In the genomic region with DNA sequence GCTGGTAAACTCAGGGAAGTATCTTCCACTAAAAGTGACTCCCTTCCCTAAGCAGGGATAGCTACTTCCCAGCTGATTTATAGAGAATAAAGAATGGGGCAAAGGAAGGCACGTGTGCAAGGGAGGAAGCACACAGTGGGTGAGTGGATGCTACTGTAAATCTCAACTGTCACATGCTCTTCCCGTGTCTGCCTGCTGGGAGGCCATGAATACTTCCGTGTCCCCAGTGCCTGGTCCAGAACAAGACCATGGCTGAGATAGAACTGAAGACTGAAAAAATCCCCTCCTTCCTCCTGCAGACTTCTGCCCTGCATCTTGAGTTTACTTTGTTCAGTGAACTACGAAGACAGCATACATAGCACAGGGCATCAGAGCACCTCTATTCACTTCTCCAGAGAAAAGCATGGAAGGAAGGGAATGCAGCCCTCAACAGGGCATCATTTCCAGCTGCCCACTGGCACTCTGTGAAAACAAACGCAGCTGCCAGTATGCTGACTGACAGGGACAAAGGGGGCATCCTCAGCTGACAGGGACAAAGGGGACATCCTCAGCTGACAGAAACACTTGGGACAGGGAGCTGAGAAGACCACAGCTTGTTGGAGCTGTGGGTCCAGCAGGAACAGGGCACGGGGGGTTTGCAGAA, we compare ENCODE assay signal across 13 mouse cellular contexts.
DNase-seq lines count a peak whose midpoint lies in the region; ATAC-seq and TF ChIP-seq lines count a peak whose summit lies in the region.
"Had no signal": no experiment of that assay in that cellular context is flagged by ENCODE, and none has a peak within 500 bp of the region (broad histone marks: within the 10 kb centered on the region; RNA-seq: fewer than 3 reads in every experiment).

No protein-coding gene starts in this region.

- H3K4me1 ChIP-seq in kidney, adult 2 months (ENCODE audit: control insufficient read depth, insufficient read depth, low read length): peaks cover 4% of the 10 kb centered on the region; the same call in 1 of the 2 replicates
- peaks cover 76% of the 10 kb centered on the region for H3K4me1 ChIP-seq in neural tube, embryonic 12.5 days
- H3K4me1 ChIP-seq in kidney, embryonic 15.5 days: peaks cover 17% of the 10 kb centered on the region
- peaks cover 31% of the 10 kb centered on the region for H3K4me1 ChIP-seq in neural tube, embryonic 14.5 days (ENCODE audit: control insufficient read depth, insufficient read depth, low read length)
- H3K4me1 ChIP-seq: liver, embryonic 12.5 days had no signal

- H3K9me3 ChIP-seq in neural tube, embryonic 12.5 days: no peaks in the 10 kb centered on the region
- H3K9me3 ChIP-seq in kidney, embryonic 15.5 days (replicated peaks): no peaks in the 10 kb centered on the region
- no peaks in the 10 kb centered on the region for H3K9me3 ChIP-seq in neural tube, embryonic 14.5 days (ENCODE audit: control insufficient read depth, low read length)
- H3K9me3 ChIP-seq: heart, embryonic 13.5 days; liver, embryonic 12.5 days had no signal

- H3K4me3 ChIP-seq in kidney, adult 2 months (ENCODE audit: insufficient read depth, low read depth, low read length): no peak overlapping the region
- H3K4me3 ChIP-seq in neural tube, embryonic 12.5 days: no peak overlapping the region
- no peak overlapping the region for H3K4me3 ChIP-seq in kidney, embryonic 15.5 days (replicated peaks)
- no peak overlapping the region for H3K4me3 ChIP-seq in neural tube, embryonic 14.5 days (ENCODE audit: low read depth, low read length)
- H3K4me3 ChIP-seq: gastrocnemius, adult 2 months; heart, embryonic 13.5 days; left cerebral cortex, adult 2 months; liver, embryonic 12.5 days had no signal

- no peaks in the 10 kb centered on the region for H3K36me3 ChIP-seq in kidney, adult 2 months (ENCODE audit: control insufficient read depth, insufficient read depth, low read length)
- H3K36me3 ChIP-seq in neural tube, embryonic 12.5 days: no peaks in the 10 kb centered on the region
- no peaks in the 10 kb centered on the region for H3K36me3 ChIP-seq in kidney, embryonic 15.5 days
- H3K36me3 ChIP-seq in neural tube, embryonic 14.5 days (ENCODE audit: control insufficient read depth, insufficient read depth, low read length): no peaks in the 10 kb centered on the region
- H3K36me3 ChIP-seq: heart, embryonic 13.5 days; liver, embryonic 12.5 days had no signal

- H3K4me2 ChIP-seq in neural tube, embryonic 12.5 days (replicated peaks): peak overlapping the region; percentile 12; the same call in 1 of the 2 replicates
- no peak overlapping the region for H3K4me2 ChIP-seq in kidney, embryonic 15.5 days
- no peak overlapping the region for H3K4me2 ChIP-seq in neural tube, embryonic 14.5 days (ENCODE audit: low read depth, low read length)
- H3K4me2 ChIP-seq: heart, embryonic 13.5 days; liver, embryonic 12.5 days had no signal

- no peak overlapping the region for H3K9ac ChIP-seq in neural tube, embryonic 12.5 days
- no peak overlapping the region for H3K9ac ChIP-seq in kidney, embryonic 15.5 days
- no peak overlapping the region for H3K9ac ChIP-seq in neural tube, embryonic 14.5 days (replicated peaks; ENCODE audit: low read depth, low read length)
- H3K9ac ChIP-seq: heart, embryonic 13.5 days; liver, embryonic 12.5 days had no signal

- TF ChIP-seq POLR2A in kidney, adult 2 months (IDR thresholded peaks at IDR 0.05; ENCODE audit: low read depth, low read length): no peak

- no peak overlapping the region for H3K27ac ChIP-seq in kidney, adult 2 months (ENCODE audit: insufficient read depth, low read depth, low read length)
- H3K27ac ChIP-seq in neural tube, embryonic 12.5 days: no peak overlapping the region
- H3K27ac ChIP-seq in kidney, embryonic 15.5 days: peak overlapping the region; percentile 59; the same call in 1 of the 2 replicates
- H3K27ac ChIP-seq in neural tube, embryonic 14.5 days (ENCODE audit: low read depth, low read length): no peak overlapping the region
- H3K27ac ChIP-seq: gastrocnemius, adult 2 months; heart, embryonic 13.5 days; left cerebral cortex, adult 2 months; liver, embryonic 12.5 days had no signal

- WGBS in kidney, adult 2 months: 34% methylated on average over 6 of the region's 6 CpGs
- 33% methylated on average over 6 of the region's 6 CpGs for WGBS in neural tube, embryonic 12.5 days
- WGBS in kidney, embryonic 15.5 days: 34% methylated on average over 6 of the region's 6 CpGs
- 32% methylated on average over 6 of the region's 6 CpGs for WGBS in neural tube, embryonic 14.5 days

- no peaks in the 10 kb centered on the region for H3K27me3 ChIP-seq in kidney, adult 2 months (replicated peaks; ENCODE audit: control insufficient read depth, insufficient read depth, low read length)
- no peaks in the 10 kb centered on the region for H3K27me3 ChIP-seq in neural tube, embryonic 12.5 days (replicated peaks)
- H3K27me3 ChIP-seq in kidney, embryonic 15.5 days: 0 out of 2 replicates have a peak, but pooled peaks cover 2% of the 10 kb centered on the region
- H3K27me3 ChIP-seq in neural tube, embryonic 14.5 days (ENCODE audit: control insufficient read depth, insufficient read depth, low read length): no peaks in the 10 kb centered on the region
- H3K27me3 ChIP-seq: heart, embryonic 13.5 days had no signal

- no peak for TF ChIP-seq CTCF in kidney, adult 2 months (conservative IDR thresholded peaks at IDR 0.05; ENCODE audit: insufficient read depth, insufficient read length, low read depth, low read length)

- peak; percentile 17 for DNase-seq in kidney, adult 2 months
- no peak for DNase-seq in kidney, adult 18-20 months
- no peak for DNase-seq in neural tube, embryonic 10.5 days (ENCODE audit: extremely low spot score, low spot score)
- no peak for DNase-seq in c-Kit-positive CD71-positive TER-119-positive erythroid progenitor cells, embryonic 14.5 days (ENCODE audit: low spot score)
- DNase-seq: cerebellum, adult 9-10 months; gastrocnemius, adult 2 months had no signal

- ATAC-seq in neural tube, embryonic 12.5 days (ENCODE audit: low FRiP score, low read depth): peak; percentile 54; the same call in 1 of the 2 replicates
- peak; percentile 63 for ATAC-seq in kidney, embryonic 15.5 days (replicated peaks; ENCODE audit: low FRiP score)
- ATAC-seq in neural tube, embryonic 14.5 days (ENCODE audit: low read depth): peak; percentile 10; the same call in 1 of the 2 replicates
- ATAC-seq: inflammation-experienced regulatory T-cells, adult 6 months; liver, embryonic 12.5 days had no signal

Comparison
In these comparisons a context has a peak if more than half of its experiments do, and no peak if none do; other contexts are left out.
1. ATAC-seq: peak in every context shown above with its lines; median percentile 63 in kidney, embryonic 15.5 days; 54 in neural tube, embryonic 12.5 days; 10 in neural tube, embryonic 14.5 days.